Mouse (Mus musculus) layer of hippocampus, adult 8-10 months (tissue): ENCODE measurements around the gene Unc5a. TPM values are rescaled to one million over a fixed set of nuclear protein-coding genes. Genes with fewer than 3 reads are reported as not detected.

ENCODE experiments used
- DNase-seq, 2 experiments: peaks; one replicate each; pipeline ENCODE4 v3.0.0; 2022; ENCODE audit warnings: low spot score in 2 of 2
- total RNA-seq, 4 experiments: library from RNA; stranded (reverse); gene quantifications; 2 replicates each; pipeline ENCODE4 v1.2.4; 2022

The Unc5a gene
- total RNA-seq, 4 experiments from 2014 or later = 127 to 154 (median 141) TPM

DNA sequence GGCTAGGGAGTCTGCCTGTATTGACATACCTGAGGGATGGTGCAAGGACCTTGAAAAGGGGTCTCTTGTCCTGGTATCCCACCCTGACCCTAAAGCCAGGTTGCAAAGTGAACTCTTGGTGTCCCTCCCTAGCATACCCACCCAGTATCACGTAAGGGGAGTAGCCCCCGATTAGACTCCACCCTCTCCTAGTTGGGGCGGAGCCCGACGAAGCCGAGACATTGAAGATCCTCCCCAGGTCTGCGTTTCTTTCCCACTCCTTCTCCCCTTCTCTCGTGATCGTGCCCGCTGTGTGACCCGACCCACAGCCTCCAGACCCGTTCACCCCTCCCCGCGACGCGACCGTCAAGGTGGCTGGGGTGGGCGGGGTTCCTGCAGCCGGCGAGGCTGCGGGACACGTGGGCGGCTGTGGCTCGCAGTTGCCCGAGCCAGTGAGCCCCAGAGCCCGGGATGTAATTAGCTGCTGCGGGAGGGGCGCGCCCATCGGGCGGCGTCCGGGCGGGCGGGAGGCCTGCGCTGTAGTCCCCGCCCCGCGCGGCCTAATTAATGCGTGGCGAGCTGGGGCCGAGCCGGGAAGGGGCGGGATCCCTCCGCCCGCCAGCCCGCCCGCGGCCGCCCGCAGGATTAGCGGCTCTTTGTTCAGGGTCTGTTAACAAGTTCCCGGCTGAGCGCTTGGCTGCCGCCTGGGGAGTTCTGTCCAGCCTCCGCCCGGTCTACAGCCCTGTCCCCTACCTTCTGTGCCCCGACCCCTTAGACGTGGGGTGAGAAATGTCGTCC, 6.7 kb downstream of the Unc5a start:
- no peak for DNase-seq

DNA sequence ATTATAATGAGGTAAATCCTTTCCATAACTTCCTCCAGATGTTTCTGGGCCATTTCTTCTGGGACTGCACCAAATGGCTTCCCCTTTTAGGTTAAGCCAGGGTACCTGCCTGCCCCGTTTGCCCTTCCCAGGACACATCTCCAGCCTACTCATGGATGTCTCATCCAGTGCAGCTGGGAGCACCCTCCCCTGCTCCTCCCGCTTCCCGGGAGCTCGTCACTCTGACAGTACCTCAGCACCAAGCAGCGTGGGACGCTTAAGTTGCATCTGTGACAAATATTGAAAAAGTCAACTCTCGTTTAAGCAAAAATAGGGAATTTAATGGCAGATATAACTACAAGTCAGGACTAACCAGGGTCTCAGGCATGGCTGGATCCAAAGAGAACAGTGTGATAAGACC, 8.1 kb downstream of the Unc5a start:
- DNase-seq = no peak

DNA sequence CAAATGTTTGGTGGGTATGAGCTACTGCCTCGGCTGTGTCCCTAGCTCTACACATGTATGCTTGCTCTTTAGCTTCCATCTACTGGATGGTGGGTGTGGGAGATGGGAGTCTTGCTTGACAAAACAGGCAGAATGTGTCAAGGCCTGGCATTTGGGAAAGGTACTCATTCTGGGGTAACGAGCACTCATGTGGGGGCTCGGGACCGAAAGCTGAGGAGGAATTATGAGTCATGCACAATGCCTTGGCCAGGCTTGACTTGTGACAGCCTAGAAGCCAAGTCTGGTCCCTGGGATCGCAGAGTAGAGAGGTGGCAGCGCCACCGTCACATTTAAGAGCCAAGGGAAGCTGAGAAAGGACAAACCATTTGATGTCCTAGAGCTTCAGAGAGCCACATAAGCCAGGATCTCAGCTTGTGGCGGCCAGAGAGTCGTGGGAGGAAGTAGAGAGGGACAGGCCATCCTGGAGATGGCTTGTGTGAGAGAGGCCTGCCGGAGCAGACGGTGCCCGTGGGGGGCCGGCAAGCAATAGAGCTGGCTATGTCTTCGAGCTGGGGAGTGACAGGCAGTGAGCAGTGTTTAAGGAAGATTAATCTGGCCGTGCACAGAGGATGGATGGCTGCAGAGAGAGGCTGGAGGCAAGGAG, 10.0 kb downstream of the Unc5a start:
- no peak for DNase-seq

DNA sequence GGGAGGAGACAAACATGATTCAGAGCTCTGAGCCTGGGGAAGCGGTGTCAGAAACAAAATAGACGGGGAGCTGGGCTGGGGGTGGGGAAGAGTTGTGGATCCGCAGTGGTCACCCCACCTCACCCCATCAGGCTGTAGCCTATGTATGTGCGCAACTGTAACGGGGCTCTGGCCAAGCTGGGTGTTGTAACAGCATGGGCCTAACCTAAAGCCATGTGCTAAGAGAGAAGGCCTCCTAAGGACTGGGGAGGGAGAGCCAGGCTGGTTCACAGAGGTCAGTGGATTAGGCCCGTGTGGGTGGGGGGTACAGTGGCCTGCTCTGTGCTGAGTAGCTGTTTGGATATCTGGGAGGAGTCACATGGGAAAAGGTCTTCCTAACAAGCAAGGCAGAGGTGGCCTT, 10.6 kb downstream of the Unc5a start:
- DNase-seq = no peak

DNA sequence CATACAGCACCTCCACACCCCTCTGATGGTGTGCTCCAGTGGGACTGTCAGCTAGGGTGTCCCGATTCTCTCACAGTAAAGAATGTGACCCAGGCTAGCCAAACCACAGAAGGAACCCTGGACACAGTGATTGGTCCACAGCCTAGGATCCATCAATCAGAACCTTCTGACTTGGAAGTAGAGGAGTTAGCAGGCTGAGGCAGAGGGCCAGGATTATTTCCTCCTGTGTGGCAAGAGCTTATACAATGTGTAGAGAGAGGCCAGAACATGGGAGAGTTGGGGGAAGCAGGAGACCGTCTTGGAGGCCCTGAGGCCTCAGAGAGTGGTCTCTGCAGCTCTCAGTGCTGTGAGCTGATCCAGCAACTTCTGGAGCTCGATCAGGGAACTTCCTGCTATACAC, 11.3 kb downstream of the Unc5a start:
- no peak for DNase-seq

DNA sequence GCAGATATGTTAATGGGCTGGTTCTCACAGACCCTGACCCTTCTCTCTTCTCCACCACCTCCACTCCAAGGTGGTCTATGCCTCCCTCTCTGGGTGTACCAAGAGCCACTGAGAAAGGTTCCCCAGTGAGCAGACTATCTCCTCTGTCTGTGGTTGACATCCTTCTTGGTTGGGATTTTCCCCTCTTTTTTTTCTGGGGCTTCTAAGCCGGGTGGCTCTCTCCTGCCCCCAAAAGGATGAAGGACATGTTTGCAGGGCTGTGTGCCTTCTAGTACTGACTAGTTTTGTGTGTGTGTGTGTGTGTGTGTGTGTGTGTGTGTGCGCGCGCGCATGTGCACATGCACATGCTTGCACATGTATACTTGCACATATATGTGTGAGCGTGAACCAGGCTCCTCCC, 16.0 kb downstream of the Unc5a start:
- DNase-seq = no peak

DNA sequence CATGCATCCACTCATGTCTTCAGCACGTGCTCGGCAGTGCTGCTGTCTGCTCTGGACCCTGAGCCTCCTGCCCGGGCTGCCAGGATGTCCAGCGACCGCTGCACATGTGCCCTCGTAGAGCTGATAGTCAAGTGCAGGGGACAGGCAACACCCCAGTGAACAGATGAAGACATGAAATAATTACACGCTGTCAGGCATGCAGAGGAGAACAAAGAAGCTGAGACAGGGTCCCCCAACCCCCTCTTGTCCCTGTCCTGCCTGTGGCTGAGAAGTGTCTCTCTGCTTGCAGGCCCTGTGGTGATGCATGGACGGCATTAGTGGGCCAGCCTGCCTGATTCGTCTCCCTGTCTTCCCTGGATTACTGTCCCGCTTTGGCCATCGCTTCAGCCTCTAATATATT, 18.3 kb downstream of the Unc5a start:
- DNase-seq = no peak

DNA sequence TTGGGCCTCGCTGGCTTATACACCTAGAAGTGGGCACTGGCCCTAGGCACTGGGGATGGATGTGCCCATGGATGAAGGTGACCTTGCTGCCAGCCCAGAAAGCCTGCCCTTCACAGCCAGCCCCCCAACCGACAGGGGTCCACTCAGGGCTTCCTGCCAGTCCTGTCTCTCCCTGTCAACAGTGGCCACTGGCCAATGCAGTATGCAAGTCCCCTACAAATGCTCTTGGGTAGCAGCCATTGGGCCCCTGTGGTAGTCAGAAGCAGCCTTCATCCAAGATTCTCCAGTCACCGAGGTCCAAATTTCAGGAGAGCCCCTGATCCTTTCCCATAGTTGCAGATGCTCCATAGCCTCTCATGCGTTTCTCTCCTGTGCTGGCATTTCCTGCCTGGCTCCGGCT, 19.4 kb downstream of the Unc5a start:
- DNase-seq = no peak

DNA sequence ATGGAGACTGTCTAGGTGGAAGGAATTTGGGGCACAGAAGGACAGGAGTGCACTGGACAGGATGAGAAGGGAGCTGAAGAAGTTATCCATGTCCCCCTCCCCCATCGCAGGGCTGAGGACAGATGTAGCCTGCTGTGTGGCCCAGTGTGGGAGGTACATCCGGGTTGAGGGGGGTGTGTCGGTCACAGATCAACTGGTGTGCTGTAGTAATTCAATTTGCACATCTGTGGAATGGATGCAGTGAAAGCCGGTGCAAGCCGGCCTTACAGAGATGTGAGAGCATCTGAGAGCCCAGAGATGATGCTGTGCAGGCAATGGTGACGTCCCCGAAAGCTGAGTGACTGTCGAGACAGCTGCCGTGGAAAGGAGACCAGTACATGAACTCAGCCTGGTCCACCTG, 20.3 kb downstream of the Unc5a start:
- DNase-seq = no peak

DNA sequence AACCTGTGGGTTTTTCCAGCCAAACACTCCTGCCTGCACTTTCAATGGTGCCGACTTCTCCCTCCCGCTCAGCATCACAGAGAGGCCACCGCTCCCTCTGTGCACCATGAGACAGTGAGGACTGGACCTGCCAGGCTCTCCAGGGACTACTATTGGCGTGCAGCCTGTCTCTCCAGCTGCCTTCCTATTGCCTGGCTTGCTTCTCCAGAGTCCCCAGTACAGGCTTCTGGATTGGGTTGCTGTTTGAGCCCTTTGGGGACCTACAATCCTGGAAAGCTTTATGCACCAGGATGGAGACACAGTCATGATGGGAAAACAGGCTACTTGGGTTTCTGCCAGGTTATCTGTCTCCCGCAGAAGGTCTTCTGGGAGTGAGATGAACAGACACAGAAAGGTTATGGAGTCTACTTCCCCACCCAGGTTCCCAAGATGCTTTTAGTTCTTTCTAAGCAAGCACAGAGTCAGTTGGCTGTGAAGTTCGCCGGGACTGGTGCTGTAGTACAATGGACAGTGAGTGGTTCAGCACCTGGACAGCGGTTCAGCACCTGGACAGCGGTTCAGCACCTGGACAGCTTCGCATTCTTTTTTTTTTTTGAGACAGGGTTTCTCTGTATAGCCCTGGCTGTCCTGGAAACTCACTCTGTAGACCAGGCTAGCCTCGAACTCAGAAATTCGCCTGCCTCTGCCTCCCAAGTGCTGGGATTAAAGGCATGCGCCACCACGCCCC, 21.5 kb downstream of the Unc5a start:
- DNase-seq = no peak

DNA sequence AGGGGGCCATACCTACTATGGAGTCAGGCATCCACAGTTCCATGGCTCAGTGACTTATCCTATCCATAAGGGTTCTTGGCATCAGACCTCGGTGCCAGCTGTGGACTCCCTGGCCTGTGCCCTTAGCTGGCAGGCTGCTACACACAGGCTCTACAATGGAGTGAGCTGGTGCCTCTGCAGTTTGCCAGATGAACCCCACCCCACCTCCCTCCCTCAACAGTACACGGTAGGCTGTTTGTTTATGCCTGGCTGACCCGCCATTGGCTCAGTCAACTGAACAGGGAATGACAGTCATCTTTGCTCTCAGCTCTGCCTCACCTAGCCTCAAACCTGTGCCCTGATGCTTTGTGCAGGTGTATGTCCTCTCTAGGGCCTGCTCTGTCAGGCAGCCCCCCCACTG, 26.3 kb downstream of the Unc5a start:
- DNase-seq = no peak

DNA sequence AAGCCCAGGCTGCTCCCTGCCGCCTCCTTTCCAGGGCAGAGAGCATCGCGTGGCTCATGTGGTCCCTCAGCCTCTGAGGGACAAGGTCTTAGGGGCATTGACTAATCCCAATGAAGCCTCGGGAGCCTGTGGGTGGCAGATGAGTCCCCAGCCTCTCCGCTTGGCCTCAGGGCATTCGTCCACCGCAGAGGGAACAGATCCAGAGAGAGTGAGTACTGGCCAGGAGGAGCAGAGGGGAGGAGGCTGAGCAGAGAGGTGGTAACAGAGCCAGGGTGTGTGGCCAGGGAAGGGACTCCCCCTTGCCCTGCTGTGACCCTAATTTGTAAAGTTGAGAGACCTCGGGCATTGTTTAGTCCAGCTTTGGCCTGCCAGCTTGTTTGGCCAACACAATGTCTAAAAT, 29.6 kb downstream of the Unc5a start:
- no peak for DNase-seq

DNA sequence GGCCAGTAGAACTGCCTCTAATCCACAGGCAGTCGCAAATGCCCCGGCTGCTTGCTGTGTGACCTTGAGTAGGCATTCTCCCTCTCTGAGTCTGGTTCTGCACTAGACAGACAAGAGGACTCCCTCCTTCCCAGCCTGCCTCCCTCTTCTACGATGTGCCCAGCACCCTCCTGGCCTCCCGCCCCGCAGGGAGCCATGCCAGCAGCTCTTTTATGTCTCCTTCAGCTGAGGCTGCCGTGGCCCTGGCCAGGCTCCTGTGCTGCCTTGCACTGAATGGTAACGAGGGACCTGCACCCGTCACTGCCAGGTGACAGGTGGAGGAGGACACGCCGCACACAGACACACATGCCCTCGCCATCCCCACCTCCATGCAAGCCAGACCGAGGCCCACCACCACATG, 31.7 kb downstream of the Unc5a start:
- DNase-seq = peak in 1 of 2 experiments; percentile 38

DNA sequence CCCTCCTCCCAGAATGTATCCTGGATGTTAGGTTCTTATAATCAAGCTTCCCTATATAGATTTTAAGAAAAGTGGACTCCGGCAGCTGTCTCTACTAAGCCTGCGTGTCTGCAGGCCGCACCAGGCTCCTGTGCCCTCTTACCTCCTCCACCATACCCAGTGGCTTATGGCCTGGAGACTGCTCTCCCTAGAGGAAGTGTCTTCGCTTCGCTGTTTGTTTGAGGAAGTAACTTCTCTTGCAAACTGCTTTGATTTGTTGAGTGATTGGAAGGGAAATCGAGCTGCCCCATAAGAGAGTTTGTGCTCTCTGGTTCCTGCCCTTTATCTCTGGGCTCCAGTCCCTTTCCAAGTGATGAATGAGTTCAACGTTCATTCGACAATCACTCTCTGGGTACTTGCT, 33.8 kb downstream of the Unc5a start:
- no peak for DNase-seq

DNA sequence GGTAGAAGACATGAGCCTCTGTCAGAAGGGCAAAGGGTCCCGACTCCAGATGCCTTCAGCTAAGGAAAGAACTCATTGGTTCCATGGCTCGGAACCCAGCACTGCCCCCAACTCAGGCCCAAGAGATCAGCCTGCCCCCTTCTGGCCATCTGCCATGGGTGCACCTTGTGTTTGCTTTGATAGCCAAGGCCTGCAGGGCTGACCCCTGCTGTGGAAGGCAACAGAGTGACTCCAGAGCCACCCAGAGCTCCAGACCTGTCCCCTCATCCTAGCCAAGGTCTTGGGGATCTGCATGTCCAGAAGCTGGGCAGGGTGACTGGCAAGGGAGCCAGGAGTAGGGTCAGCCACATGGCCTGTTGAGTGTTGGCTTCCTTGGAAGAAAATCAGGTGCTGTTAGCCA, 34.4 kb downstream of the Unc5a start:
- no peak for DNase-seq

DNA sequence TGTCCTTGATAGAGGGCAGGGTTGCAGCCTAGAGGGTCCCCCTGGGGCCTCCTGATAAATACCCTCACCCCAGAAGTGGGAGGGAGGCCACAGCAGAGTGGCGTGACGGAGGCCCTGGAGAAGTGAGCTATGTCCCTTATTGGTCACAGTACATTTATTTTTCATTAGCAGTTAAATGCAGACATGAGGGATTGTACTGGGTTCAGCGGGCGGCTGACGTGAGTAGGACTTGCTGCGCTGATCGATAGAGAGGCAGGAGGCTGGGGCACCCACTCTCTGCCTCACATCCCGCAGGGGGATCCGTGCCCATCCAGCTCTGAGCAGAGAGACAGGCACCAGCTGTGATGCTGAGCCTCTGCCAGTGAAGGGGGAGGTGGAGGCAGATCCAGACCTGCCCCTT, 38.2 kb downstream of the Unc5a start:
- DNase-seq = no peak

DNA sequence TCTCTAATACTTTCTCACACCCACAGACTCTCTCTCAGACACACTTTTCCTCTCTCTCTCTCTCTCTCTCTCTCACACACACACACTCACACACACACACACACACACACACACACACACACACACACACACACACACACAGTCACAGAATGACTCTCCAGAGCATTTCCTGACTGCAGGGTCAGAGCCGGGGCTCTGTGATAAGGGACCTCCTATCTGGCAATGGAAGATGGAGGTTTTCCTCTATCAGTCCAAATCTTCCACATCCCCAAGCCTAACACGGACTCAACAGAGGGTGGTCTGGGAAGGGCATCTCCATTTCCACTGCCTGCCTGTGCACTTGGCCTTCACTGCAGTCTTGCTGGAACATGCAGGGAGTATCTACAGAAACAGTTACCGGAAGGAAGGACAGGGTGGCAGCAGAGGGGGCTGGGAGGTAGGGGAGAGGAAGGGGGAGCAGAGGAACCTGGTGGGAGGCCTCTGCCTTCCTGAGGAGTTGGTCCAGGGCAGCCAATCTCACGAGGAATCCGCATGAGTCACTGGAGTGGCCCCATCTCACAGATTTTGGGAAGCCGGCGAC, 39.1 kb downstream of the Unc5a start:
- DNase-seq = no peak

DNA sequence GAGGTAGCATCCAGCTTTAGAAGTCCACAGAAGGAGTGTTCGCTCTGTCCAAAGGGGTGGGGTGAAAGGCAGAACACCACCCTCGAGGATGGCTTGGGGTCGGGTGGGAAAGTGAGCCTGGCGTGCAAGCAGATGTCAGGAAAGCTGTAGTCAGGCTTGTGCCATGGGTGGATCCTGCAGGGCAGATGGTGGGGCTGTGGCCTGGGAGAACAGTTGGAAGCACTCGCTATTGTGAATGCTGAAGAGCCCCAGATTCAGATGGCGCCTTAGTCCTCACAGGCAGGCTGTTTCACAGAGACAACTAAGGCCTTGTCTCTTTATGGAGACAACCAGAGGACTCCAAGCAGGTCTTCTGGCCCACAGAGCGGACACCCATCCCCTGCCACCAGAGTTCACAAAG, 43.0 kb downstream of the Unc5a start:
- DNase-seq = peak in 1 of 2 experiments; percentile 37

DNA sequence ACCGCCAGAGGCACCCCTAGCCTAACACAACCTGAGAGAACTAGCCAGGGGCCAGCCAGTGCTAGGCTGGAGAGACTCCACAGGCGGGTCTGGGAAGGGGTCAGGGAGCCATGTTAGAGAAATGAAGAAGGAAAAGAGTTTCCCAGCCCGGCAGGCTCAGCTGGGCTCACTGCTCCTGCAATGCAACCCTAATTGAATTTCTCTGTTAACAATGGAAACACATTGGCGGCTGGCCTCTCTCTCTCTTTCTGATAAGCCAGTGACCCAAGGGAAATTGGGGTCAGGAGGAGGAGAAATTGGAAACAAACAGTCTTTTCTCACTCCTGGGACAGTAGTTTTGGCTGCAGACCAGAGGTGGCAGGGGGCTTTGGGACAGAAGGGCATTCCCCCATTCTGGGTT, 45.4 kb downstream of the Unc5a start:
- DNase-seq = no peak

DNA sequence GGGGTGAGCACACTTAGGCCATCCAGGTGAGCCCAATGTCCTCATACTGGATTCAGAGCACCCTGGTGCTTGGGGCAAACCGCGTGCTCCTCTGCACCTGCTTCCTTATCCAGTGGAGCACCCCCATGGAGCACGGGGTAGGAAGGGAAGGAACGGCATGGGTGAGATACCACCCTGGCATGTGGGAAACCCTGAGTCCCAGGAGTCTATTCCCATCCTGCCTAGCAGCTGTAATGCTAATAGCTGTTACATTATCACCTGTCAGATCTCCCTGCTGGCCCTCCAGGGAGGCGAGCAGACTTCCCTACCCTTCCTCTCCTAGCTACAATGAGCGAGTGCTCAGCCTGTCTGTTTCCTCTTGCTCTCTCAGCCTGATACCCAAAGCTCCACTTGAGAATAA, 46.0 kb downstream of the Unc5a start:
- DNase-seq = no peak

DNA sequence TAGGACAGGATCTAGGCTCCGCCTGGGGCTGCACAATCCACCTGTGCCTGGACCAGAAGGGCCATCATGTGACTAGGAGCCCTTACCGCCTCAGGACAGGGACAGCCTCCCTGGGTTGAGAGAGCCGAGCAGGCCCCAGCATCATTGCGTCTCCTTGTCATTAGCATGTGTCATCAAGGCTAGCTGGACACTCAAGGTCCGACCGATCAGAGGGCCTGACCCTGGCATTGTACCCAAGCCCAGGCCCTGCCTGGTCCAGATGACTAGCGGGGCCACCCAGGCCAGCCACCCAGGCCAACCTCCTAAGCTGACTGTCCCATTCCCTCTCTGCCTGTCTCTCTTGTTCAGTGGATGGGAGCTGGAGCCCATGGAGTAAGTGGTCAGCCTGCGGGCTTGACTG, 48.4 kb downstream of the Unc5a start:
- no peak for DNase-seq

DNA sequence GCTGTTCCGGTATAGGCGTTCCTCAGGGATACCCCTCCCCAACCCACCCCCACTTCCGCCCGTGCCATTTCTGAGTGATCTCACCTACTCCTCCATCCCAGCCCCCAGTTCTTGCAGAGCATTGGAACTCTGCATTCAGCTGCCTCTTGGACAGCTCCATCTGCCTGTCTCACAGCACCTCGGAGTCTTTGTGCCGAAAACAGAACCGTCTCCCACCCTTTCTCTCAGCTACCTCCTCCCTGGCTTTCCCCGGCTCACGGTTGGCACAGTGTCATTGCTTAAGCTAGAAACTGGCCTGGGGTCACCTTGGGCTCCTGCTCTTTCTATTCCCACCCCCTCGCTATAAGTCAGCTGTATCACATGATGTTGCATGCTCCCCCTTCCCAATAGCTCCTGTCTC, 51.2 kb downstream of the Unc5a start:
- DNase-seq = no peak
